Mouse (Mus musculus): ENCODE results near the gene Pqbp1. TPM values are rescaled to one million over a fixed set of nuclear protein-coding genes. Genes with fewer than 3 reads are reported as not detected.

The Pqbp1 gene
- polyA plus RNA-seq (2014; fragmentation: Nextera tagmentation; extraction: Ambion mirVana), result 141 and 144 TPM in 2 replicates

DNA sequence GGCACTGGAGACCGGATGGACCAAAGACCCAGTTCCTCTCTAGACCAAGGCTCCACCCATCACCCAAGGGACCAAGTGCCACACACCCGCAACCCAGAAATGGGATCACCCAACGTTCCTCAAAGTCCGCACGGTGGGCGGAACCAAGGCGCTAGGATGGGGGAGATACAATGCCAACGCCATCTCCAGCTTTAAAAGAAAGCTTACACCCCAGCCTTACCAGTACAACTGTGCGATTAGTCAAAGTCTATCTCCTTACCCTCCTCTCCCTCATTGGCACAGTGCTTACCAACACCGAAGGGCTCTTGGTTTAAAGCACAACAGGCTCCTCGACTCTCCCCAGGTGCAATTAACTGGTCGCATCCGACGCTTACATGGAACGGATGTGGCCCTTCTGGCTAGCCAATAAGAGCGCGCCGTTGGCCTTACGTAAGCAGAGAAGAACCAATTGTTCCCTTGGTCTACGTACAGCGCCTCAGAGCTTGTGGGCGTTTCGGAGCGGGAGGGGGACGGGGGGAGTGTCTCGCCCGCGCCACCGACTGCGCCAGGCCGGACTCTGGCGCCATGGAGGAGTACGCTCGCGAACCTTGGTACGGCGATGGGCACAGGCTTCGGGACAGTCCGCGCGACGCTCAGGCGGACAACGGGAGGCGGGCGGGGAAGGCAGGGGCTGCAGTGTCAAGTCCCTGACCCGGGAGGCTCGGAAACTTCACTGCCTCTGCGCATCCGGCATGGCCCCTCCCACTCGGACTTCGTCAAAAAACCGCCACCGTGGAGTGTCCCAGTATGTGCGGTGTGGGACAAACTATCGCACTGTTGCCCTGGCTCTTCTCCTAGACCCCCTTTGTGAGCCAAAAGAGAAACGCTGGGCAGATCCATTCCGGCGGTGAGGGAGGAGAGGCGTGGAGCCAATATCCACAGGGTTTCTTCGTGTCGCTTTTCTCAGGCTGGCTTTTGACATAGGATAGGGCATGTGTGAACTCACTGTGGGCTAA is at the start of gene Pqbp1, which contains the start of gene Timm17b:
Pqbp1 (minus strand) TSS at position 390 of the 995 bp plus-strand sequence.
Timm17b (plus strand) TSS at position 478 of the 995 bp plus-strand sequence.
- 17% methylated on average over 62 of the region's 62 CpGs for whole genome bisulfite sequencing
- peak; percentile 99 for ATAC-seq (replicated peaks; ENCODE audit: low FRiP score)
- H3K4me3 ChIP-seq (ENCODE audit: low read depth, low read length), result peak within 1 kb of the TSS; percentile 50

DNA sequence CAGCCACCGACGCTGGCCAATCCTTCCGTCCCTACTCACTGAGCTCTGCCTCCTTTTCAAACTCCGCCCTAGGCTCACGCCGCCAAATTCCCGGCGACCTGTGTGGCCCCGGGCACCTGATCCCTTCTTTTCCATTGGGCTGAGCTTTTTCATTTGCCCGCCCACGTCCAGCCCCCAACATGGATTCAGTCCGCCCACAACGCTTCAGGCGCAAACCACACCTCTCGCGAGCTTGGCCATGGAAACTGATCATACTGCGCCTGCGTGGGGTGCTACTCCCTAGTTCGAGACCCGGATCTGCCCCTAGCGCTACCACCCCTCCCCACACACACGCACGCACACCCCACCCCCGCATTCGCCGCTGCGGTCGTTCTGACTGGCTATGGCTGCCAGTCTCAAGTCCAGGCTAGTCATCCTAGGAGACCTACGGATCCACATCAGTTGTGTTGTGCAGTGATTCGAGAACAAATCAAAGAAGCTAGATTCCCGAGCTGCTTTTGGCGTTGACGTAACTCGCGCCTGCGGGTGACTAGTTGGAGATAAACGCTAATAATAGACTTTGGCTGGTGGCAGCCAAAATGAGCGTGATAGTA is 48.9 kb upstream of the Pqbp1 start:
- peak; percentile 99 for ATAC-seq (replicated peaks; ENCODE audit: low FRiP score)
- Histone ChIP-seq H3K27ac (ENCODE audit: low read depth, low read length) (0 out of 2 replicates have a peak overlapping the region, but pooled peaks have one; percentile 6), H3K4me3 (ENCODE audit: low read depth, low read length) (peak overlapping the region; percentile 33), H3K4me2 (ENCODE audit: low read depth, low read length, severe bottlenecking) (peak overlapping the region; percentile 46; the same call in 1 of the 2 replicates), H3K9ac (ENCODE audit: low read length) (peak overlapping the region; percentile 47; the same call in 1 of the 2 replicates), H3K27me3 (ENCODE audit: control insufficient read depth, insufficient read depth, low read length) (no peaks in the 10 kb centered on the region), H3K9me3 (ENCODE audit: control insufficient read depth, low read length) (no peaks in the 10 kb centered on the region), H3K36me3 (ENCODE audit: control insufficient read depth, insufficient read depth, low read length) (no peaks in the 10 kb centered on the region), H3K4me1 (replicated peaks; ENCODE audit: control insufficient read depth, insufficient read depth, low read length) (no peaks in the 10 kb centered on the region)
- peak; percentile 94 for DNase-seq (ENCODE audit: low spot score)
- 20% methylated on average over 38 of the region's 38 CpGs for WGBS

More for the DNA sequence above, at the start of gene Pqbp1, which contains the start of gene Timm17b:
- Histone ChIP-seq H3K9ac (ENCODE audit: low read length) (peak within 1 kb of the TSS; percentile 58), H3K4me2 (ENCODE audit: low read depth, low read length, severe bottlenecking) (peak within 1 kb of the TSS; percentile 51), H3K9me3 (ENCODE audit: control insufficient read depth, low read length) (no peaks in the 10 kb centered on the region), H3K4me1 (replicated peaks; ENCODE audit: control insufficient read depth, insufficient read depth, low read length) (no peaks in the 10 kb centered on the region; the same call in 1 of the 2 replicates), H3K27me3 (ENCODE audit: control insufficient read depth, insufficient read depth, low read length) (no peaks in the 10 kb centered on the region), H3K27ac (ENCODE audit: low read depth, low read length) (peak within 1 kb of the TSS; percentile 78), H3K36me3 (ENCODE audit: control insufficient read depth, insufficient read depth, low read length) (no peaks in the 10 kb centered on the region)
- DNase-seq (ENCODE audit: low spot score), result peak; percentile 87

DNA sequence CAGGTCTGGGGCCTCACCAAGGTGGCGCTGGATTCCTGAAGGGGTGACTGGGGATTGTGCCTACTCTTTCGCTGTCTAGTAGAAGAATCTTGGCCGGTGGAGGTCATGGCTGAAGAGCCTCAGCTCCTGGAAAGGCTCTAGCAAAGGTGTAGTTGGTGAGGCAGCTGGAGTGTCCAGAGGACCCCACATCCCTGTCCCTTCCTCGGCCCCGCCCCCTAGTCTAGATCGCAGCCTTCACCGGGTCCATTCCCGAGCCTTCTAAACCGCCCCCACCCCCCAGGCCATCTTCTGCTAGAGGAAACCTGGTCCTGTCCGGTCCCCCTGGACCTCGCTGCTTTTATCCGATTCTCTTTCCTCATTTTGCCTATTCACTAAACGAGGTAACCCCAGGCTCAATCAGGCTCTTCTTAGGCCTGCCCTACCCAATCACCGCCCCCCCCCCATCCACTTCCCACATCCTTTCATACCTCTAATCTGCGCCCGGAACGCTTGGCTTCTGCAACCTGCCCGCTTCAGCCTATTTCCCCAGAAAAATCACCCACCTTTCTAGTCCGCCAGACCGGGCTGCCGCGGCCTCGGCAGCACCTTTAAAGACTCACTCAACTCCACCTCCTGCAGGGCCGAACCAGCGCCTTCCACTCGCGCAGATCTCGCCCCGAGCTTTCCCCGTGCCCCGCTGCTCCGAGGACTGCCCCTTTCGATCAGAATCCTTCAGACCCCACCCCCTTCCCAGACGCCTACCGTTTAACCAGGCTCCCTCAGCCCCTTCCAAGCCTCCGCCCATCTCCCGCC is 48.2 kb upstream of the Pqbp1 start, which contains the start of gene Hdac6:
Hdac6 (minus strand) TSS at position 782 of the 792 bp plus-strand sequence.
- DNase-seq (ENCODE audit: low spot score), result no peak
- WGBS, result 23% methylated on average over 35 of the region's 37 CpGs
- H3K4me1 ChIP-seq (replicated peaks; ENCODE audit: control insufficient read depth, insufficient read depth, low read length), result no peaks in the 10 kb centered on the region
- peak within 1 kb of the TSS; percentile 50 for H3K9ac ChIP-seq (ENCODE audit: low read length)
- no peaks in the 10 kb centered on the region for H3K36me3 ChIP-seq (ENCODE audit: control insufficient read depth, insufficient read depth, low read length)
- H3K9me3 ChIP-seq (ENCODE audit: control insufficient read depth, low read length), result no peaks in the 10 kb centered on the region
- H3K27me3 ChIP-seq (ENCODE audit: control insufficient read depth, insufficient read depth, low read length), result no peaks in the 10 kb centered on the region
- H3K4me3 ChIP-seq (ENCODE audit: low read depth, low read length), result peak within 1 kb of the TSS; percentile 42
- peak; percentile 30 for ATAC-seq (replicated peaks; ENCODE audit: low FRiP score)
- 0 out of 2 replicates have a peak within 1 kb of the TSS, but pooled peaks have one; percentile 6 for H3K27ac ChIP-seq (ENCODE audit: low read depth, low read length)
- H3K4me2 ChIP-seq (ENCODE audit: low read depth, low read length, severe bottlenecking), result peak within 1 kb of the TSS; percentile 52

DNA sequence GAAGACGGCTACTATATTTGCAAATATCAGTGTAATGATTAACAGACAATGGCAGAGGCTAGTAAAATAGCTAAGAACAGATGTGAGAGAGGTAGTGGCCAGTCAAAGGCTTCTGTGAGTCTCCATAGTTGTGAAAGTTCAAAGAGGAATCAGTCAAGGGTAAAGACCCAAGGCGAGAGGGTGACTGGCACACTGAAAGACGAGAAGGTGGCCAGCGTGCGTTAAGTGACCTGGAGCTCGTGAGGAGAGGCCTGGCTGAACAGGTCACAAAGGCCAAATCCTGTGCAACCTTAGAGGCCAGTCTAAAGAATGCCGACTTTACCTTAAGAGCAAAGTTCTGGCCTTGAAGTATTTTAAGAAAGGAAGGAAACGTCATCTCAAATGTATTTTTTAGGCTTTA is 46.5 kb upstream of the Pqbp1 start:
- WGBS, result 65% methylated on average over 8 of the region's 8 CpGs
- no peak overlapping the region for H3K4me2 ChIP-seq (ENCODE audit: low read depth, low read length, severe bottlenecking)
- no peak for DNase-seq (ENCODE audit: low spot score)

DNA sequence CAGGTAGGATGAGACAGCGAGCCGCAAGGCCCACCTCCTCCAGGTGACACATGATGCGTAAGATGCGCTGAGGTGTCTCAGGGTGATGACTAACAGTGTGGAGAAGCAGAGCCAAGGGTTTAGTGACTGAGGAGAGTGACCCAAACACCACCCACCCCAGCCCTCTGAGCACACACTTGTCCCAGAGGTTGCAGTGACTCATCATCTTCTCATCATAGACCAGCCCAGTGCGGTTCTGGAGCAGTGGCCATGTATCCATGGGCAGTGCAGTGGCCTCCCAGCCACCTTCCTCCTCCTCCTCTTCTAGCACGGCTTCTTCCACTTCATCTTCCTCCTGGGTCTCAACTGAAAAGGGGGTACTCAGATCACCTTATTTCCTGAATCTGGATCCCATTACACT is 38.6 kb upstream of the Pqbp1 start:
- H3K27me3 ChIP-seq (ENCODE audit: control insufficient read depth, insufficient read depth, low read length), result no peaks in the 10 kb centered on the region
- H3K36me3 ChIP-seq (ENCODE audit: control insufficient read depth, insufficient read depth, low read length), result no peaks in the 10 kb centered on the region; the same call in 1 of the 2 replicates
- no peak overlapping the region for H3K4me3 ChIP-seq (ENCODE audit: low read depth, low read length)
- DNase-seq (ENCODE audit: low spot score), result no peak
- no peak overlapping the region for H3K9ac ChIP-seq (ENCODE audit: low read length)
- H3K9me3 ChIP-seq (ENCODE audit: control insufficient read depth, low read length), result no peaks in the 10 kb centered on the region
- no peak for ATAC-seq (replicated peaks; ENCODE audit: low FRiP score)
- WGBS, result 89% methylated on average over 6 of the region's 6 CpGs
- no peak overlapping the region for H3K4me2 ChIP-seq (ENCODE audit: low read depth, low read length, severe bottlenecking)
- H3K27ac ChIP-seq (ENCODE audit: low read depth, low read length), result no peak overlapping the region
- no peaks in the 10 kb centered on the region for H3K4me1 ChIP-seq (replicated peaks; ENCODE audit: control insufficient read depth, insufficient read depth, low read length)

More for the DNA sequence above, 46.5 kb upstream of the Pqbp1 start:
- no peaks in the 10 kb centered on the region for H3K36me3 ChIP-seq (ENCODE audit: control insufficient read depth, insufficient read depth, low read length)
- H3K4me3 ChIP-seq (ENCODE audit: low read depth, low read length), result no peak overlapping the region
- H3K9me3 ChIP-seq (ENCODE audit: control insufficient read depth, low read length), result no peaks in the 10 kb centered on the region
- no peak overlapping the region for H3K27ac ChIP-seq (ENCODE audit: low read depth, low read length)
- no peak for ATAC-seq (replicated peaks; ENCODE audit: low FRiP score)
- H3K4me1 ChIP-seq (replicated peaks; ENCODE audit: control insufficient read depth, insufficient read depth, low read length), result no peaks in the 10 kb centered on the region
- H3K27me3 ChIP-seq (ENCODE audit: control insufficient read depth, insufficient read depth, low read length), result no peaks in the 10 kb centered on the region
- no peak overlapping the region for H3K9ac ChIP-seq (ENCODE audit: low read length)

DNA sequence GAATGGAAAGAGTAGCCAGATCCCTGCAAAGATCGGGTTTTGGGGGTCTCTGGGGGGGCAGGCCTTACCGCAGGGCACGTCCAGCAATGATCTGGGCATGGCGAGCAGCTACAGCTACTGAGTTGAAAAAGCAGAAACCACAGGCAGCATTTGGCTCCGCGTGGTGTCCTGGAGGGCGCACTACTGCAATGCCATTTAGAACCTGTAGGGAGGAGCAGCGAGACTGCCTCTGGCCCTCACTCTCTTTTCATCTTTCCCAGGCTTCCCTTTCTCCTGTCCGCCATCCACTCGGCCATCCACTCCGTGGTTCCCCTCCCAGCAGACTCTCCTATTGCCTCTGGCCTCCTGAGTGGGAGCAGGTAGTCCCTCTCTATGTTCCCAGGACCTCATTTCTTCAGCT is 37.8 kb upstream of the Pqbp1 start:
- no peak overlapping the region for H3K9ac ChIP-seq (ENCODE audit: low read length)
- H3K4me1 ChIP-seq (replicated peaks; ENCODE audit: control insufficient read depth, insufficient read depth, low read length), result no peaks in the 10 kb centered on the region
- H3K27me3 ChIP-seq (ENCODE audit: control insufficient read depth, insufficient read depth, low read length), result no peaks in the 10 kb centered on the region
- DNase-seq (ENCODE audit: low spot score), result no peak
- no peaks in the 10 kb centered on the region for H3K9me3 ChIP-seq (ENCODE audit: control insufficient read depth, low read length)
- H3K4me2 ChIP-seq (ENCODE audit: low read depth, low read length, severe bottlenecking), result no peak overlapping the region
- 52% methylated on average over 11 of the region's 11 CpGs for WGBS
- no peak overlapping the region for H3K4me3 ChIP-seq (ENCODE audit: low read depth, low read length)
- no peaks in the 10 kb centered on the region; the same call in 1 of the 2 replicates for H3K36me3 ChIP-seq (ENCODE audit: control insufficient read depth, insufficient read depth, low read length)
- no peak overlapping the region for H3K27ac ChIP-seq (ENCODE audit: low read depth, low read length)
- no peak for ATAC-seq (replicated peaks; ENCODE audit: low FRiP score)

DNA sequence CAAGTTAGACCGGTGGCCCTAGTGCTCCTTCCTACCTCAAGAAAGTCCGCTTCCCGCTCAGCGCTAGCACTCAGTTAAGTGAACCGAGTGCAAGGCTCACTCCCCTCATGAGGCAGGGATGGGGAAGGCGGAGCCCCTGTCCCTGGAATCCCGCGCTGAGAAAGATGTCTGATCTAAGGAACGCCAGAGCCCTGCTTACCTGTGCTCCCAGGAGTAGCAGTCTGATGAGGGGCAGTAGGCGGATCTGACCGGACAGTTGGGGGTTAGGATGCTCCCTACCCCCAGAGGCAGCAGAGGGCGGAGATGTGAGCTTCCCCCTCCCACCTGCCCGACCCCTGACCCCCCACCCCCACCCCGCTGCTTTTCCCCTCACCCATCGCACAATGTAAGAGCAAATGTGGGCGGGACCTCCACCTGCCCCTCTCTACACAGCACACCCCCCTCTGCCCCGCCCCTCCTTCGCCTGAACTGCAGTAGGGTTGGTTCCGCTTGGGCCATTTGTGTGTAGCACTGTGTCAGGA is 29.3 kb upstream of the Pqbp1 start, which contains the start of gene Eras:
Eras (minus strand) TSS at position 338 of the 521 bp plus-strand sequence.
- H3K9ac ChIP-seq (ENCODE audit: low read length), result no peak within 1 kb of the TSS
- DNase-seq (ENCODE audit: low spot score) (no peak), ATAC-seq (replicated peaks; ENCODE audit: low FRiP score) (no peak)
- H3K36me3 ChIP-seq (ENCODE audit: control insufficient read depth, insufficient read depth, low read length), result no peaks in the 10 kb centered on the region
- no peak within 1 kb of the TSS for H3K4me3 ChIP-seq (ENCODE audit: low read depth, low read length)
- H3K27me3 ChIP-seq (ENCODE audit: control insufficient read depth, insufficient read depth, low read length), result peaks cover 4% of the 10 kb centered on the region; the same call in 1 of the 2 replicates
- no peak within 1 kb of the TSS for H3K27ac ChIP-seq (ENCODE audit: low read depth, low read length)
- H3K4me2 ChIP-seq (ENCODE audit: low read depth, low read length, severe bottlenecking), result 0 out of 2 replicates have a peak within 1 kb of the TSS, but pooled peaks have one; percentile 11
- no peaks in the 10 kb centered on the region for H3K4me1 ChIP-seq (replicated peaks; ENCODE audit: control insufficient read depth, insufficient read depth, low read length)
- 18% methylated on average over 17 of the region's 19 CpGs for WGBS
- H3K9me3 ChIP-seq (ENCODE audit: control insufficient read depth, low read length), result no peaks in the 10 kb centered on the region

All from forebrain, embryonic 11.5 days (tissue).